Mouse (Mus musculus) embryonic facial prominence, embryonic 15.5 days (tissue): ENCODE results near the gene Samd14. TPM values are rescaled to one million over a fixed set of nuclear protein-coding genes. Genes with fewer than 3 reads are reported as not detected.

Source experiments
- ATAC-seq: fragments of 200-750 bp; cut with Nextera tagmentation; 2 replicates; pipeline ENCODE4 v1.8.0; 2017; ENCODE audit warnings: low read depth, moderate TSS enrichment; ENCODE audit not compliant: insufficient number of reproducible peaks, low FRiP score, low TSS enrichment
- H3K27ac ChIP-seq: fragments of 300-500 bp; sonication (generic); replicated peaks from 2 replicates; pipeline ENCODE4 v1.5.1; 2015; ENCODE audit warnings: mild to moderate bottlenecking, inconsistent platforms
- H3K27me3 ChIP-seq: fragments of 300-500 bp; sonication (generic); 2 replicates; pipeline ENCODE4 v1.6.1; 2015; ENCODE audit warnings: inconsistent platforms
- H3K36me3 ChIP-seq: fragments of 300-500 bp; sonication (generic); 2 replicates; pipeline ENCODE4 v1.6.1; 2015; ENCODE audit warnings: mild to moderate bottlenecking, inconsistent platforms
- H3K4me1 ChIP-seq: fragments of 300-500 bp; sonication (generic); 2 replicates; pipeline ENCODE4 v1.6.1; 2015; ENCODE audit warnings: inconsistent platforms
- H3K4me2 ChIP-seq: fragments of 300-500 bp; sonication (generic); replicated peaks from 2 replicates; pipeline ENCODE4 v1.6.1; 2015; ENCODE audit warnings: mild to moderate bottlenecking, inconsistent platforms
- H3K4me3 ChIP-seq: fragments of 300-500 bp; sonication (generic); replicated peaks from 2 replicates; pipeline ENCODE4 v1.5.1; 2015; ENCODE audit warnings: mild to moderate bottlenecking, inconsistent platforms
- H3K9ac ChIP-seq: fragments of 300-500 bp; sonication (generic); 2 replicates; pipeline ENCODE4 v1.6.1; 2015; ENCODE audit warnings: inconsistent platforms
- H3K9me3 ChIP-seq: fragments of 300-500 bp; sonication (generic); replicated peaks from 2 replicates; pipeline ENCODE4 v1.6.1; 2016; ENCODE audit warnings: inconsistent platforms
- WGBS: fragments of 180-500 bp; shearing (Covaris S2); methylation state at CpG from one replicate; pipeline ENCODE4 v1.1.7; 2015; 5-methylcytosine and 5-hydroxymethylcytosine counted together
- polyA plus RNA-seq: library from polyadenylated mRNA; unstranded; fragments of >200 nt; fragmentation: Nextera tagmentation; extraction: Ambion mirVana; gene quantifications from 2 replicates; pipeline ENCODE4 v1.2.1, GENCODE M21; 2015

The Samd14 gene
- polyA plus RNA-seq, 1 experiment from 2014 or later = 33.9 TPM

GRCm38 (mm10) chr11:95038818-95039655 is 29.4 kb downstream of the Samd14 start:
- ATAC-seq = no peak
- Histone ChIP-seq H3K4me3 (no peak overlapping the region), H3K4me2 (no peak overlapping the region), H3K36me3 (0 out of 2 replicates have a peak, but pooled peaks cover 15% of the 10 kb centered on the region), H3K4me1 (peaks cover 20% of the 10 kb centered on the region), H3K27me3 (no peaks in the 10 kb centered on the region), H3K9ac (no peak overlapping the region), H3K27ac (no peak overlapping the region), H3K9me3 (no peaks in the 10 kb centered on the region)
- 80% methylated on average over 13 of the region's 13 CpGs for WGBS

- no peak for ATAC-seq
- 72% methylated on average over 4 of the region's 4 CpGs for WGBS
- Histone ChIP-seq H3K27ac (no peak overlapping the region), H3K9ac (peak overlapping the region; percentile 86; the same call in 1 of the 2 replicates), H3K27me3 (no peaks in the 10 kb centered on the region), H3K4me2 (peak overlapping the region; percentile 86), H3K36me3 (0 out of 2 replicates have a peak, but pooled peaks cover 15% of the 10 kb centered on the region), H3K9me3 (no peaks in the 10 kb centered on the region), H3K4me1 (peaks cover 20% of the 10 kb centered on the region), H3K4me3 (peak overlapping the region; percentile 79)
These were observed 30.1 kb downstream of the Samd14 start for GRCm38 (mm10) chr11:95039766-95040165.

- Histone ChIP-seq H3K36me3 (0 out of 2 replicates have a peak, but pooled peaks cover 15% of the 10 kb centered on the region), H3K27ac (peak overlapping the region; percentile 79), H3K4me1 (peaks cover 20% of the 10 kb centered on the region), H3K27me3 (no peaks in the 10 kb centered on the region), H3K9ac (peak overlapping the region; percentile 86), H3K4me2 (peak overlapping the region; percentile 86), H3K4me3 (peak overlapping the region; percentile 79), H3K9me3 (no peaks in the 10 kb centered on the region)
- WGBS = under 1% methylated on average over 20 of the region's 20 CpGs
- ATAC-seq = peak; percentile 21; the same call in 1 of the 2 replicates
These were observed 30.9 kb downstream of the Samd14 start for GRCm38 (mm10) chr11:95040491-95041138.

- H3K27me3 ChIP-seq = no peaks in the 10 kb centered on the region
- 0 out of 2 replicates have a peak, but pooled peaks cover 13% of the 10 kb centered on the region for H3K36me3 ChIP-seq
- under 1% methylated on average over 41 of the region's 41 CpGs for WGBS
- H3K4me1 ChIP-seq = peaks cover 20% of the 10 kb centered on the region
- peak; percentile 96 for ATAC-seq
- peak within 1 kb of the TSS; percentile 79 for H3K4me3 ChIP-seq
- peak within 1 kb of the TSS; percentile 86 for H3K9ac ChIP-seq
- peak within 1 kb of the TSS; percentile 79 for H3K27ac ChIP-seq
- no peaks in the 10 kb centered on the region for H3K9me3 ChIP-seq
- peak within 1 kb of the TSS; percentile 86 for H3K4me2 ChIP-seq
These were observed 31.5 kb downstream of the Samd14 start, which contains the start of gene Pdk2 for GRCm38 (mm10) chr11:95041139-95041609. Gene Pdk2, minus strand, starts transcription at chr11:95041354.

GRCm38 (mm10) chr11:95042096-95042495 is 32.4 kb downstream of the Samd14 start:
- Histone ChIP-seq H3K9me3 (no peaks in the 10 kb centered on the region), H3K4me3 (peak overlapping the region; percentile 79), H3K36me3 (0 out of 2 replicates have a peak, but pooled peaks cover 6% of the 10 kb centered on the region), H3K27ac (peak overlapping the region; percentile 75), H3K4me2 (peak overlapping the region; percentile 86), H3K9ac (peak overlapping the region; percentile 19; the same call in 1 of the 2 replicates), H3K4me1 (peaks cover 20% of the 10 kb centered on the region), H3K27me3 (no peaks in the 10 kb centered on the region)
- 2% methylated on average over 11 of the region's 11 CpGs for WGBS
- 0 out of 2 replicates have a peak, but pooled peaks have one; percentile 6 for ATAC-seq

- H3K4me2 ChIP-seq = no peak overlapping the region
- no peak overlapping the region for H3K4me3 ChIP-seq
- no peaks in the 10 kb centered on the region for H3K27me3 ChIP-seq
- WGBS = 82% methylated on average over 4 of the region's 4 CpGs
- no peak overlapping the region for H3K9ac ChIP-seq
- ATAC-seq = no peak
- no peaks in the 10 kb centered on the region for H3K9me3 ChIP-seq
- no peak overlapping the region for H3K27ac ChIP-seq
- peaks cover 20% of the 10 kb centered on the region for H3K4me1 ChIP-seq
- 0 out of 2 replicates have a peak, but pooled peaks cover 6% of the 10 kb centered on the region for H3K36me3 ChIP-seq
These were observed 33.4 kb downstream of the Samd14 start for GRCm38 (mm10) chr11:95043060-95043459.

GRCm38 (mm10) chr11:95043608-95044007 is 33.9 kb downstream of the Samd14 start:
- H3K4me1 ChIP-seq = peaks cover 20% of the 10 kb centered on the region
- H3K36me3 ChIP-seq = 0 out of 2 replicates have a peak, but pooled peaks cover 2% of the 10 kb centered on the region
- WGBS = 52% methylated on average over 7 of the region's 7 CpGs
- H3K9ac ChIP-seq = no peak overlapping the region
- no peak overlapping the region for H3K4me3 ChIP-seq
- no peaks in the 10 kb centered on the region for H3K9me3 ChIP-seq
- no peak overlapping the region for H3K4me2 ChIP-seq
- H3K27me3 ChIP-seq = no peaks in the 10 kb centered on the region
- no peak for ATAC-seq
- H3K27ac ChIP-seq = no peak overlapping the region

GRCm38 (mm10) chr11:95044185-95044870 is 34.6 kb downstream of the Samd14 start:
- Histone ChIP-seq H3K36me3 (no peaks in the 10 kb centered on the region), H3K4me1 (peaks cover 20% of the 10 kb centered on the region), H3K27ac (no peak overlapping the region), H3K27me3 (no peaks in the 10 kb centered on the region), H3K9ac (no peak overlapping the region), H3K9me3 (no peaks in the 10 kb centered on the region), H3K4me3 (no peak overlapping the region), H3K4me2 (no peak overlapping the region)
- ATAC-seq = no peak
- WGBS = 56% methylated on average over 13 of the region's 13 CpGs

GRCm38 (mm10) chr11:95046980-95047680 is 37.5 kb downstream of the Samd14 start:
- Histone ChIP-seq H3K27me3 (no peaks in the 10 kb centered on the region), H3K4me1 (no peaks in the 10 kb centered on the region), H3K4me3 (no peak overlapping the region), H3K9ac (no peak overlapping the region), H3K4me2 (no peak overlapping the region), H3K9me3 (no peaks in the 10 kb centered on the region), H3K36me3 (no peaks in the 10 kb centered on the region), H3K27ac (no peak overlapping the region)
- 0 out of 2 replicates have a peak, but pooled peaks have one; percentile 30 for ATAC-seq
- 47% methylated on average over 9 of the region's 9 CpGs for WGBS

- 71% methylated on average over 9 of the region's 9 CpGs for WGBS
- H3K9me3 ChIP-seq = no peaks in the 10 kb centered on the region
- ATAC-seq = no peak
These were observed 43.4 kb downstream of the Samd14 start for GRCm38 (mm10) chr11:95053062-95053461.

More at GRCm38 (mm10) chr11:95053062-95053461, 43.4 kb downstream of the Samd14 start:
- Histone ChIP-seq H3K4me2 (no peak overlapping the region), H3K36me3 (0 out of 2 replicates have a peak, but pooled peaks cover 2% of the 10 kb centered on the region), H3K9ac (no peak overlapping the region), H3K27ac (no peak overlapping the region), H3K4me1 (0 out of 2 replicates have a peak, but pooled peaks cover 4% of the 10 kb centered on the region), H3K4me3 (no peak overlapping the region), H3K27me3 (no peaks in the 10 kb centered on the region)
